Mouse (Mus musculus) cerebellum, adult 9-10 months (tissue): Measurements from ENCODE around the gene 3110009E18Rik.
A peak's percentile ranks its signal among the peaks of the same experiment; 100 is the strongest.

Source experiments
- DNase-seq: peaks from one replicate; pipeline ENCODE4 v3.0.0; 2022

3110009E18Rik gene

GRCm38 (mm10) chr1:120197189-120197588, 76.2 kb downstream of the 3110009E18Rik start:
- DNase-seq: peak; percentile 27

- no peak for DNase-seq
Measured at GRCm38 (mm10) chr1:120198151-120198550, 77.2 kb downstream of the 3110009E18Rik start.

- DNase-seq: no peak
Measured at GRCm38 (mm10) chr1:120198942-120199341, 78.0 kb downstream of the 3110009E18Rik start.

GRCm38 (mm10) chr1:120202542-120202941, 81.6 kb downstream of the 3110009E18Rik start:
- no peak for DNase-seq

GRCm38 (mm10) chr1:120203836-120204235, 82.8 kb downstream of the 3110009E18Rik start:
- DNase-seq: no peak

- DNase-seq: no peak
Measured at GRCm38 (mm10) chr1:120204834-120205233, 83.8 kb downstream of the 3110009E18Rik start.

- peak; percentile 39 for DNase-seq
Measured at GRCm38 (mm10) chr1:120207568-120207967, 86.6 kb downstream of the 3110009E18Rik start.

GRCm38 (mm10) chr1:120208502-120209230, 87.7 kb downstream of the 3110009E18Rik start:
- DNase-seq: no peak

GRCm38 (mm10) chr1:120220841-120221240, 99.9 kb downstream of the 3110009E18Rik start:
- DNase-seq: no peak

GRCm38 (mm10) chr1:120221285-120221684, 100.3 kb downstream of the 3110009E18Rik start:
- DNase-seq: no peak

GRCm38 (mm10) chr1:120223613-120224012, 102.6 kb downstream of the 3110009E18Rik start:
- DNase-seq: no peak

GRCm38 (mm10) chr1:120229723-120230471, 108.9 kb downstream of the 3110009E18Rik start:
- no peak for DNase-seq

- DNase-seq: no peak
Measured at GRCm38 (mm10) chr1:120231334-120231733, 110.3 kb downstream of the 3110009E18Rik start.

GRCm38 (mm10) chr1:120232170-120232569, 111.2 kb downstream of the 3110009E18Rik start:
- no peak for DNase-seq

- DNase-seq: no peak
Measured at GRCm38 (mm10) chr1:120235631-120236215, 114.7 kb downstream of the 3110009E18Rik start.

GRCm38 (mm10) chr1:120236424-120236823, 115.4 kb downstream of the 3110009E18Rik start:
- no peak for DNase-seq

- DNase-seq: no peak
Measured at GRCm38 (mm10) chr1:120237068-120237467, 116.1 kb downstream of the 3110009E18Rik start.
